Mouse (Mus musculus) limb, embryonic 10.5 days (tissue): ENCODE data around the gene Ankrd66. TPM values are rescaled to one million over a fixed set of nuclear protein-coding genes. Genes with fewer than 3 reads are reported as not detected.
A peak's percentile ranks its signal among the peaks of the same experiment; 100 is the strongest.
"Not testable (repeated sequence)": the region's sequence is repeated elsewhere in the genome, so short reads cannot be mapped to it uniquely, and the experiment has no call there.

Experiments
- DNase-seq: peaks from one replicate; pipeline ENCODE4 v3.0.0-alpha.2; 2017; ENCODE audit warnings: low spot score
- H3K27ac ChIP-seq: fragments of 300-500 bp; sonication (generic); 2 replicates; pipeline ENCODE4 v1.5.1; 2016; ENCODE audit warnings: mild to moderate bottlenecking
- H3K27me3 ChIP-seq: fragments of 300-500 bp; sonication (generic); 2 replicates; pipeline ENCODE4 v1.6.1; 2016; ENCODE audit warnings: low read depth, mild to moderate bottlenecking; ENCODE audit not compliant: poor library complexity, severe bottlenecking
- H3K36me3 ChIP-seq: fragments of 300-500 bp; sonication (generic); 2 replicates; pipeline ENCODE4 v1.6.1; 2016; ENCODE audit warnings: mild to moderate bottlenecking, moderate library complexity
- H3K4me1 ChIP-seq: fragments of 300-500 bp; sonication (generic); 2 replicates; pipeline ENCODE4 v1.6.1; 2016
- H3K4me3 ChIP-seq: fragments of 300-500 bp; sonication (generic); 2 replicates; pipeline ENCODE4 v1.5.1; 2016; ENCODE audit warnings: mild to moderate bottlenecking, moderate library complexity
- H3K9me3 ChIP-seq: fragments of 300-500 bp; sonication (generic); replicated peaks from 2 replicates; pipeline ENCODE4 v1.6.1; 2016; ENCODE audit warnings: mild to moderate bottlenecking
- WGBS: fragments of 180-500 bp; shearing (Covaris S2); methylation state at CpG from one replicate; pipeline ENCODE4 v1.1.7; 2016; 5-methylcytosine and 5-hydroxymethylcytosine counted together
- polyA plus RNA-seq: library from polyadenylated mRNA; unstranded; fragments of >200 nt; fragmentation: Nextera tagmentation; extraction: Ambion mirVana; gene quantifications from 2 replicates; pipeline ENCODE4 v1.2.1, GENCODE M21; 2016

Ankrd66 gene
- polyA plus RNA-seq, 1 experiment from 2014 or later: 0.18 TPM

DNA sequence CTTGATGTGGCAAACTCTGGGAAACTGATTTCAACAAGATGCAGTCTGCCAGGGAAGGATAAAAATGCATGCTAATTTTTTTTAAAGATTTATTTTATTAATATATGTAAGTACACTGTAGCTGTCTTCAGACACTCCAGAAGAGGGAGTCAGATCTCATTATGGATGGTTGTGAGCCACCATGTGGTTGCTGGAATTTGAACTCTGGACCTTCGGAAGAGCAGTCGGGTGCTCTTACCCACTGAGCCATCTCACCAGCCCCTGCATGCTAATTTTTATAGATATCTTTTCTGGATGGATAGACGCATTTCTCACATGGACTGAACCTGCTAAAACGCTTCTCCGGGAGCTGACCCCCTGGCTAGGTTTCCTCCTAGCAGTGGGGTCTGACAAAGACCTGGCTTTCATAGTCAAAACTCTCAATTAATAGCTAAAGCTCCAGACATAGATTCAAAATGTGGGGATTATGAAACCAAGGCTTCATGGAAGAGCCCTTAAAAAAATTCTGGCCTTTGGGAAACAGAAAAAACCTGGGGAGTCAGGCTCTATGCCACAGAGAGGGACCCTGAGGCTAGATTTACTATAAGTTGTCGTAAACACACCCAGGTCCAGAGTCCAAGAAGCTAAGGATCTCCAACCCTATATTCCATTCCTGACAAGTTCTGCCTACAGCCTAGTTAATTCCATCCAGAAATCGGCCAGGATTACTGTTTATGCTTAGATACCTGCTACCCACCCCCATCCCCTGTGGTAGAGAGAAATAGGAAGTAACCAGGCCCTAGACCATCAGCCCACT, 20.0 kb upstream of the Ankrd66 start:
- DNase-seq: no peak
- Histone ChIP-seq H3K36me3 (no peaks in the 10 kb centered on the region), H3K4me1 (peaks cover 15% of the 10 kb centered on the region), H3K27me3 (no peaks in the 10 kb centered on the region), H3K27ac (no peak overlapping the region), H3K4me3 (no peak overlapping the region), H3K9me3 (no peaks in the 10 kb centered on the region)
- 90% methylated on average over 7 of the region's 7 CpGs for WGBS

DNA sequence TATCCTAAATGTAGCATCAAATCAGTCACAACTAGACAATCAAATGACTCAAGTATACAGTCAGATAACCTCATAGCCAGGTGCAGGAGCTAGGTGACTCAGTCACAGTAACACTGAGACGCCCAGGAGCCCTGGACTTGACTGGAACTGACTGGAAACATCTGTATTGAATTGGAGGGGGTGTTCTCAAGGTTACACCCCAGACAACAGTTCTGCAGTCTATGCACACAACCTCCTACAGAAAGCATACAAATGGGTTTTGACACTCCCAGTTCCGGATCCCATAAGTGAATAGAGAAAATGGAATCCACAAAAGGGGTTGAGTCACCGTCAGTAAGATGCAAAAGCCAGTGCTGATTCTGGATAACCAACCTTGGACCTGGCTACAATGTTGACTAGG, 15.2 kb upstream of the Ankrd66 start:
- DNase-seq: no peak
- WGBS: 85% methylated on average over 3 of the region's 3 CpGs
- H3K27ac ChIP-seq: no peak overlapping the region
- H3K27me3 ChIP-seq: no peaks in the 10 kb centered on the region
- H3K36me3 ChIP-seq: no peaks in the 10 kb centered on the region
- H3K4me1 ChIP-seq: no peaks in the 10 kb centered on the region
- no peak overlapping the region for H3K4me3 ChIP-seq
- no peaks in the 10 kb centered on the region for H3K9me3 ChIP-seq

DNA sequence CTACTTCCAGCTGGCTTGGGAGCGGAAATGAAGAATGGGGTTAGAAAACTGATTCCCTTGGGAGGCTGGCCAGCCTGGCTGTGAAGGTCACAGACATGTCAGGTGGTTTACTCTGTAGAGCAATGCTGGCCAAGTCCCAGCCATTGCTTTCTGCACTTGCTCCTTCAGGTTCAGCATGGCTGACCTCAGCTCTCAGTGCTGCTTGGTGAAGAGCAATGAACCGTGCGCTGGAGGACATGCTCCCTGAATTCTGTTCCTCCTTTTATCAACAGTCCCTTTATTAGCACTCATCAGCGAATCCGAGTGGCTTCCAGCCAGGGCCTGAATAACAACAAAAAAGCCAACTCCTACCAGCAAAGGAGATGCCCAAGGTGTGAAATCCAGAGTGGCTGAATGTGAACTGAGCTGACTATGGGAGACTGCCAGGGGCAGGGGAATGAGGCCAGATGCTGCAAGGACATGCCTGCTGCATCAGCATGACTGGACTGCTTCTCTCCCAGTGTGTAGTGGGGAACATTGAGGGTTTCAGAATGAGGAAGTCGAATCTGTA, 14.2 kb upstream of the Ankrd66 start:
- DNase-seq: no peak
- Histone ChIP-seq H3K27ac (no peak overlapping the region), H3K9me3 (no peaks in the 10 kb centered on the region), H3K4me1 (no peaks in the 10 kb centered on the region), H3K27me3 (no peaks in the 10 kb centered on the region), H3K4me3 (no peak overlapping the region), H3K36me3 (no peaks in the 10 kb centered on the region)
- 71% methylated on average over 6 of the region's 6 CpGs for WGBS

DNA sequence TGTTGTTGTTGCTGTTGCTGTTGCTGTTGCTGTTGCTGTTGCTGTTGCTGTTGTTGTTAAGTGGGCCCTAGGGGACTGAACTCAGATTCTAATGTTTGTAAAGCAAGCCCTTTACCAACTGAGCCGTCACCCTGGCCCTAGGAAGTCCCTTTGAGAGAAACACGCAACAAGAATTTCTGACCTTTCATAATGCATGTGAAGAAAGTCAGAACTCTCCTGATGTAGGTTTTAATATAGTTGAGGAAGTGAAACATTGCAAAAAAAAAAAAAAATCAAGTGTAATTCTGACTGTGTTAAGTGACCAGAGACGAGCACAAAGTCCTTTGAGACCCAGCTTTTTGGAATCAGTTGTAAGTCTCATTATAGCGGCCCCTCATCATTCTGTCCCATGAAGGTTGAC, 13.7 kb upstream of the Ankrd66 start:
- Histone ChIP-seq H3K27me3 (no peaks in the 10 kb centered on the region), H3K36me3 (no peaks in the 10 kb centered on the region), H3K9me3 (no peaks in the 10 kb centered on the region), H3K4me3 (no peak overlapping the region), H3K27ac (no peak overlapping the region), H3K4me1 (no peaks in the 10 kb centered on the region)
- 91% methylated on average over 4 of the region's 4 CpGs for WGBS
- no peak for DNase-seq

- 60% methylated on average over 12 of the region's 12 CpGs for WGBS
- H3K4me3 ChIP-seq: no peak overlapping the region
- H3K27me3 ChIP-seq: no peaks in the 10 kb centered on the region
- H3K36me3 ChIP-seq: no peaks in the 10 kb centered on the region
- H3K27ac ChIP-seq: no peak overlapping the region
- DNase-seq: no peak
- no peaks in the 10 kb centered on the region for H3K9me3 ChIP-seq
- peaks cover 4% of the 10 kb centered on the region; the same call in 1 of the 2 replicates for H3K4me1 ChIP-seq
These were observed 11.3 kb upstream of the Ankrd66 start for GRCm38 (mm10) chr17:43554516-43555403.

DNA sequence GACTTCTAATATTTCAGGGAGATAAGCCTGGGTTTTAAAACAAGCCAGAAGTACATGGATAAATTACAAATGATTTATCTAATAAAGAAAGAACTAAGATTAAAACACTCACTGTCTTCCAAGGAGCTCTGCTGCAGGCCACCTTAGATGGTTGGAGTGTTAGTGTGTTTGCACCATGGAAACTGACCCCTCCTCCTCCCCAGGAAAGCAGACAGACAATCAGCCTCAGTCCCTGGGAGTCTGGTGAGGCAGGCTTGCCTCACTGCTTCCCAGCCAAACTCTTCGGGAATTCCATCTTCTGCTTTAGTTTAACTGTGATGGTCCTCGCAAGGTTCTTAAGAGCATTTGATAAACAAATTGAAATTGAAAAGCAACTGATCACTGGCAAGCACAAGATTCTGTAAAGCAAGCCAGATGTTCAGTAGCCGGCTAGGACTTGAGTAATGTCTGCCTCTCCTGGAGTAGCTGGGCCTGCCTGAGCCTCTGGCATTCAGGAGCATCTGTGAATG, 7.7 kb upstream of the Ankrd66 start:
- Histone ChIP-seq H3K27me3 (no peaks in the 10 kb centered on the region), H3K27ac (0 out of 2 replicates have a peak overlapping the region, but pooled peaks have one; percentile 30), H3K36me3 (no peaks in the 10 kb centered on the region), H3K9me3 (no peaks in the 10 kb centered on the region), H3K4me1 (peaks cover 4% of the 10 kb centered on the region; the same call in 1 of the 2 replicates), H3K4me3 (no peak overlapping the region)
- WGBS: 48% methylated on average over 3 of the region's 3 CpGs
- DNase-seq: no peak

DNA sequence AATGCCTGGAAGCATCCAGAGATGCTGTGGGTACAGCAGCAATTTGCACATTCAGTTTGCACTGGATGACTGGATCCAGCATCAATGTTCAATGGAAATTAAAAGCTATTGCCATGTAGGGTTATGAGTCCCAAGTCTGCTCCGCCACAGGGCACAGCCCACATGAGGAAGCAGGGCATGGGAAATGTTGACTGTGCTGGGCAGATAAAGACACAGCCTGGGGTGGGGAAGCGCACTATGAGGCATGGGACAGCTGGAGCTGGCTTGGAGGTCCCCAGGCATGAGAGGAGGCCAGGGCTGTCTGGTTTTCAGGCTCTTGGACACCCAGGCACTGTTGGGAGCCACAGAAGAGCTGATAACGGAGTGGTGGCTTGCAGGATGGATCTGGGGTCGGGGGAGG, 601 bp upstream of the Ankrd66 start:
- Histone ChIP-seq H3K4me1 (no peaks in the 10 kb centered on the region), H3K27ac (no peak overlapping the region), H3K4me3 (no peak overlapping the region), H3K36me3 (no peaks in the 10 kb centered on the region), H3K27me3 (no peaks in the 10 kb centered on the region), H3K9me3 (no peaks in the 10 kb centered on the region)
- no peak for DNase-seq
- 89% methylated on average over 4 of the region's 4 CpGs for WGBS

DNA sequence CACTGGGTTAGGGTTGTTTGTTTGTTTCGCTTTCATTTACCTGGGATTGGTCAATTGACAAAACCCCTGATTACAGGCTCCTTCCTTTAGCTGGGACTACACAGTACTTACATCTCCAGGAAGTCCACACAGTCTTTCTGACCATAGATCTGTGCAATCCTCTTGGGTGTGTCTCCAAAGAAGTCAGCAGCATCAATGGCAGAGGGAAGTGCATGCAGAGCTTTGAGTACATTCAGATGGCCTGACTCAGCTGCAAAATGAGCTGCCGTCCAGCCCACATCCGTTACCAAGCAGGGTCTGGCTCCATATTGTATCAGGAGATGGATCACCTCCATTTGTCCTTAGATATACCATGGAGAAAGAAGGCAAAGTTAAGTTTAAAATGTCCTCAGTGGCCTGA, 4.7 kb downstream of the Ankrd66 start:
- Histone ChIP-seq H3K4me3 (no peak overlapping the region), H3K36me3 (no peaks in the 10 kb centered on the region), H3K9me3 (no peaks in the 10 kb centered on the region), H3K27ac (no peak overlapping the region), H3K4me1 (peaks cover 9% of the 10 kb centered on the region), H3K27me3 (no peaks in the 10 kb centered on the region)
- no peak for DNase-seq
- 95% methylated on average over 3 of the region's 3 CpGs for WGBS

GRCm38 (mm10) chr17:43536841-43537240, 6.6 kb downstream of the Ankrd66 start:
- 95% methylated on average over 6 of the region's 6 CpGs for WGBS
- H3K27ac ChIP-seq, DNase-seq, H3K27me3 ChIP-seq, H3K4me3 ChIP-seq, H3K9me3 ChIP-seq, H3K36me3 ChIP-seq, H3K4me1 ChIP-seq: not testable (repeated sequence)

DNA sequence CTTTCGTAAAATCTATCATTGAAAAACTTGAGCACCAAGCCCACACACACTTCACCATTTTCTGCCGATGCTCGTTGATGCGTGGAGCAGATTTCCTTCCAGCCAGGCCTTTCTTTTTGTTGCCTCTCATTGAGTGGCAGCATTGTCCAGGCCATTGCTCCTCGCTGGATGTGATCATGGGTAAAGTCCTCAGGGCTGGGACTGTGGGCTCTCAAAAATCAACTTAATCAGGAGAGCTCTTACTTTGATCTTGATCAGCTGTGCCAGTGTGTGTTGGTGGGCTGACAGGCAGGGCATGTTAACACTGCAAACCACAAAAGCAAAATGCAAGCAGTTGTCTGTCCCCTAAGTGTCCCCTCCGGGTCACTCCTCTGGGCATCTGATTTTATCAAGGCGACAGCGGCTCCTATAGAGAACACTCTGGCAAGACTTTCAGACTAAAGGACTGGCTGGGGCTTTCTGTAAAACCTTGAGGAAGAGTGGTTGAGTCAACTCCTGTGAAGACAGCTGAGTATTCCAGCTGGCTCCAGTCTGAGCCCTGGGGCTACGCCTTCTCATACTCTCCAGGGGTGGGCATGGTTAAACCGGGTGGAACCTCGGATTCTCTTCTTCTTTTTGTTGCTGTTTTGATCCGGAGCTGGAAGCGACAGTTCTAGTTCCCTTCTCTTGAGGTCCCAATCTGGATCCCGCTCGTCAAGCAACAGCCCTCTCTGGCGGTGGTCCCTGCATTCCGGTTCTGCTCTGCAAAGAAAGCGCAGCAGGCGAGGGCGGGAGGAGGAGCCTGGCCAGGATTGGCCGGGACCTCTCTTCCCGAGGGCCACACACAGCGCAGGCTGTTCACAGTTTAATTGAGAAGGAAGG, 8.8 kb downstream of the Ankrd66 start:
- Histone ChIP-seq H3K9me3 (no peaks in the 10 kb centered on the region), H3K27me3 (no peaks in the 10 kb centered on the region), H3K4me3 (peak overlapping the region; percentile 37), H3K4me1 (peaks cover 9% of the 10 kb centered on the region), H3K36me3 (no peaks in the 10 kb centered on the region), H3K27ac (peak overlapping the region; percentile 65)
- peak; percentile 78 for DNase-seq
- 21% methylated on average over 23 of the region's 23 CpGs for WGBS

DNA sequence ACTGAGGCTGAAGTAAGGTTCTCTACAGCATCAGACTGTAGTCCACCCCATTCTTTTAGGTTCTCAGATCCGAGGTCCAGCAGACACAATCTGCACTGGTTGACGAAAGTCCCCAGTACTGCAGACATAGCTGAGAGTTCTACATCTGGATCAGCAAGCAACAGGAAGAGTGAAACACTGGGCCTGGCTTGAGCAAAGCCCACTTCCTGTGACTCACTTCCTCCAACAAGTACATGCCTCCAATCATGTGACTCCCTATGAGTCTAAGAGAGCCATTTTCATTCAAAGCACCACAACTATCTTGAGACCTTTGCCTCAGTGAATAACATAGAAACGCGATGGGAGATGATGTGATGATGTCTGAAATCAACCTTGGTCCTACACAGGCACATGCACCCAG, 12.2 kb downstream of the Ankrd66 start:
- no peak overlapping the region for H3K4me3 ChIP-seq
- no peak for DNase-seq
- H3K36me3 ChIP-seq: no peaks in the 10 kb centered on the region
- no peak overlapping the region for H3K27ac ChIP-seq
- no peaks in the 10 kb centered on the region for H3K9me3 ChIP-seq
- peaks cover 9% of the 10 kb centered on the region for H3K4me1 ChIP-seq
- no peaks in the 10 kb centered on the region for H3K27me3 ChIP-seq
- 94% methylated on average over 4 of the region's 4 CpGs for WGBS

GRCm38 (mm10) chr17:43530507-43530906, 12.9 kb downstream of the Ankrd66 start:
- 92% methylated on average over 2 of the region's 2 CpGs for WGBS
- no peaks in the 10 kb centered on the region for H3K9me3 ChIP-seq
- no peak overlapping the region for H3K4me3 ChIP-seq
- no peak overlapping the region for H3K27ac ChIP-seq
- H3K4me1 ChIP-seq: peaks cover 9% of the 10 kb centered on the region
- H3K36me3 ChIP-seq: no peaks in the 10 kb centered on the region
- DNase-seq: no peak
- no peaks in the 10 kb centered on the region for H3K27me3 ChIP-seq
